ENCODE assay signal across 15 mouse cellular contexts in the genomic region with DNA sequence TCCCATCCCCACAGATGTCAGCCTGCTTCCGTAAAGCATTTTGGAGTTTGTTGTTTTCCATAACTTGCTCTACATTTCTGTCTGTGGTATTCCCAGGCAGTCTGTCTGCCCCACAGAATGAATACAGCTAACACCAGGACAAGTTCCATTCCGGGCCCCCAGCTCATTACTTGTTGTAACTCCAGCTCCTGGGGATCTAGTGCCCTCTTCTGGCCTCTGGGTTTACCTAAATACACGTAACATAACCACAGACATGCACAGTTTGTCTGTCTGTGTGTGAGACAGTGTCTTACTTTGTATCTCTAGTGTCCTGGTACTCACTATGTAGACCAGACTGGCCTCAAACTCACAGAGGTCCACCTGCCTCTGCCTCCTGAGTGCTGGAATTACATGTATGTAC. TPM values are rescaled to one million over a fixed set of nuclear protein-coding genes. Genes with fewer than 3 reads are reported as not detected.
DNase-seq lines count a peak whose midpoint lies in the region; TF ChIP-seq lines count a peak whose summit lies in the region.
"Had no signal": no experiment of that assay in that cellular context is flagged by ENCODE, and none has a peak within 500 bp of the region (broad histone marks: within the 10 kb centered on the region; RNA-seq: fewer than 3 reads in every experiment).

No protein-coding gene starts in this region.

- DNase-seq in layer of hippocampus, adult 2 months (ENCODE audit: low spot score in 2 of 2) = no peak
- no peak for DNase-seq in layer of hippocampus, postnatal 10 days (ENCODE audit: low spot score in 2 of 2)
- DNase-seq in 3T3-L1 (ENCODE audit: low read depth, low spot score) (peak; percentile 21), A20 (ENCODE audit: low read depth, low spot score) (peak; percentile 22), ZHBTc4 (ENCODE audit: low read depth, low spot score) (peak; percentile 68)
- no peak for DNase-seq in spleen, adult 18-20 months
- no peak for DNase-seq in testis, postnatal 10 days (ENCODE audit: low spot score)
- DNase-seq: cerebellum, adult 8-10 months; heart, postnatal 10 days; lung, adult 2 months; right cerebral cortex, adult 18-20 months had no signal

- no peak overlapping the region for H3K4me3 ChIP-seq in layer of hippocampus, adult 2 months
- H3K4me3 ChIP-seq: hindbrain, embryonic 13.5 days; left cerebral cortex, adult 2 months; limb, embryonic 12.5 days; stomach, embryonic 15.5 days had no signal

- peak; percentile 30 for TF ChIP-seq CTCF in layer of hippocampus, adult 2 months (conservative IDR thresholded peaks at IDR 0.05)

- no peak overlapping the region for H3K27ac ChIP-seq in layer of hippocampus, adult 2 months
- H3K27ac ChIP-seq: hindbrain, embryonic 13.5 days; left cerebral cortex, adult 2 months; limb, embryonic 12.5 days; stomach, embryonic 15.5 days had no signal

RNA-seq across cellular contexts. Expression of gene Synrg, which starts 37.0 kb away (rescaled TPM):
- 10 to 100 TPM; 68.2 to 72.1 TPM for total RNA-seq in layer of hippocampus, adult 2 months (2021)
- 10 to 100 TPM; 52.6 to 54.5 TPM for total RNA-seq in layer of hippocampus, postnatal 10 days (2021)

RNA-seq across cellular contexts. Expression of gene Ddx52, which starts 59.4 kb away (rescaled TPM):
- total RNA-seq in layer of hippocampus, adult 2 months (2021) = 10 to 100 TPM; 13.0 to 15.6 TPM
- 10 to 100 TPM; 12.1 to 12.7 TPM for total RNA-seq in layer of hippocampus, postnatal 10 days (2021)

Comparison
In these comparisons a context has a peak if more than half of its experiments do, and no peak if none do; other contexts are left out.
1. DNase-seq: peak in 3T3-L1 (single experiment), A20 (single experiment) and ZHBTc4 (single experiment); none in layer of hippocampus, adult 2 months (0 of 2), layer of hippocampus, postnatal 10 days (0 of 2), spleen, adult 18-20 months (0 of 2) and testis, postnatal 10 days (single experiment).